Mouse (Mus musculus): Measurements from ENCODE around the gene Mrrf. TPM values are rescaled to one million over a fixed set of nuclear protein-coding genes. Genes with fewer than 3 reads are reported as not detected.

Mrrf gene
- total RNA-seq, 2 experiments from 2014 or later: 15.8 to 16.7 TPM

DNA sequence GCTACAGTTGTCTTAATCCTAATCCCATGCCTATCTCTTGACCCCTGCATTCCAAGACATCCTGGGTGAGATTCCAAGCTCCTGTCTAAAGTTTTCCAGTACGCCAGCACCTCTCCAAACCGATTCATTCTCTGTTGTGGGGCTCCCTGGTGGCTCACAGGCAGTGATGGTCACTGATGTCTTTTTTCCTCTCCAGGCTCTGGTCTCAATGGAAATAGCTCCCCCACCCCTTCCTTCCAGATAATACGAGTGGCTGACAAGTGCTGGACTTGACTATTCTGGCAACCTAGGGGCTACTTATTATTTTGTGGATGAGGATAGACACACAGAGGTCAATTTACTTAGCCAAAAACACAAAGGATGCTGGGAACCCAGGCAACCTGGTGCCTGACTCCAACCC, 60.8 kb downstream of the Mrrf start:
- no peak for DNase-seq
- intact Hi-C loops (cut with DNase I): no loop called here
- Histone ChIP-seq H3K27ac (no peak overlapping the region), H3K4me3 (no peak overlapping the region)
- TF ChIP-seq CTCF (IDR thresholded peaks at IDR 0.05): no peak

DNA sequence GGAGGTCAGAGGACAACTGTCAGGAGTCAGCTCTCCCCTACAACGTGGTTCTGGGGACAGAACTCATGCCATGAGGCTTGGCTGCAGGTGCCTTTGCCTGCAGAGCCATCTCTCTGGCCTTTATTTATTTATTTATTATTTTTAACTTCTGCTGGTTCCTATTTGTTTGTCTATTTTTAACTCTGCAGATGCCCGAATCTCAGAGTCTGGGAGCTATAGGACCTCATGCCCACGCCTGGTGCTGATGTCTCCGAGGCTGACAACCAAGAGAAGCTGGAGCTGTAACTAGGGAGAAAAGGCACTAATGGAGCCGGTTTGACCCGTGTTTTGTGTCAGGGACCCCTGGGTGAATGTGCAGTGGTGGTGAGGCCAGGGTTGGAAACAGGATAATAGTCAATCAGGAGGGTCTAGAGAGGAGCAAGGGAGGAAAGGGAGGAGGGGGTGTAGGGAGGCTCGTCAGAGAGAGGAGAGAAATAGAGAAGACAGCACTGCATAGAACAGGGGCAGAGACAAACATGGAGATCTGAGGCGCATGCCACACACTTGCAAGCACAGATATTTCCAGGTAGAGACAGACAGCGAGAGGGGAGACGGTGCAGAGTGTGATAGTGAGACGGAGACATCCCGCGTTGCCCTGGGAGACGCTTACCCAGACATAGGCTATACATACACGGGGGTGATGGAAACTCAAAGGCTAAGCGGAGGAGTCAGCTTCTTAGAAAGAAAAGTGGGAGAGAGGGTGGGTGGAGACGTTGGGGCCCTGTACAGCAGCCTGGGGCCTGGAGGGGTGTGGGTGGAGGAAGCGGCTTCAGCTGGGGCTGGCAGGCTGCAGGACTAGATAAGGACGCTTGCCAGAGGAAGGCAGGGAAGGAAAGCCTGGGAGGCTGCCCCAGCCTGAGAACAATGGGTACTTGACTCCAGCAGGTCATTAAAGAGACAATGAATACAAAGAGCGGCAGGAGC, 62.0 kb downstream of the Mrrf start:
- Histone ChIP-seq H3K4me3 (no peak overlapping the region), H3K27ac (peak overlapping the region; percentile 16; the same call in 1 of the 2 replicates)
- DNase-seq: no peak
- TF ChIP-seq CTCF (IDR thresholded peaks at IDR 0.05): no peak
- intact Hi-C loops (cut with DNase I): no loop called here

DNA sequence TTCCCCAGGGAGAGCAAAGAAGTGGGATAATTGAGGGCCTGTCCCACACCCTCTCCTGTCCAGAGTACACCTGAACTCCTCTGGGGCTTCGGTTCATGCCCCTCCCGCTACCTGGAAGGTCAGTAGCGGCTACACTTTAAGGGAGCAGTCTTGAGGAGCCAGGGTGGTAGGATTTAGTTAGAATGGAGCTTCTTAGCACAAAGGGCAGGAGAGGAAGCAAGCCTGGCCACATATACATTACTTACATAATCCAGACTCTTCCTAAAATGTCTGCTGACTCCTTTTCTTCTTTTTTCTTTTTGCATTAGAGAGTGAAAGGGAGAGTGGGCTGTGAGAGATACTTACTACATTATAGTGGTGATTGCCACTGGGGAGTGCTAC, 62.7 kb downstream of the Mrrf start:
- DNase-seq: no peak
- H3K4me3 ChIP-seq: no peak overlapping the region
- no peak for TF ChIP-seq CTCF (IDR thresholded peaks at IDR 0.05)
- intact Hi-C loops (cut with DNase I): no loop called here
- no peak overlapping the region for H3K27ac ChIP-seq

DNA sequence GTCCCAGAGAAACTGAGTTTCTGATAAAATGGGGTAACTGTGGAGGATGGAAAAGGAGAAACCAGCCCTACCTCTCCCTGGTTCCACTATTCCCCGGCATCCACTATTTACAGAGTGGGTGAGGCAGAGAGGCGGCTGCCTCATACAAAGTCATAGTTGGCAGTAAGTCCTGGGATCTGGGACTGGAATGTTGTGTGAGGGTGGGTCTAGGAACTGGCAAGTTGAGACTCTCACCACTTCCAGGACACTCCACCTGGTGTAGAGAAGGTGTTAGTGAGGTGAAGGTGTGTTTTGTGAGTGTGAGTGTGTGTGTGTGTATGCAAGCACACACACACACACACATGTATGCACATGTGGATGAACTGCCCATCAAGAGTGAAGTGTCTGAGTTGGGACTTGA, 64.6 kb downstream of the Mrrf start:
- H3K4me3 ChIP-seq: no peak overlapping the region
- no peak overlapping the region for H3K27ac ChIP-seq
- intact Hi-C loops (cut with DNase I): no loop called here
- no peak for DNase-seq
- no peak for TF ChIP-seq CTCF (IDR thresholded peaks at IDR 0.05)

DNA sequence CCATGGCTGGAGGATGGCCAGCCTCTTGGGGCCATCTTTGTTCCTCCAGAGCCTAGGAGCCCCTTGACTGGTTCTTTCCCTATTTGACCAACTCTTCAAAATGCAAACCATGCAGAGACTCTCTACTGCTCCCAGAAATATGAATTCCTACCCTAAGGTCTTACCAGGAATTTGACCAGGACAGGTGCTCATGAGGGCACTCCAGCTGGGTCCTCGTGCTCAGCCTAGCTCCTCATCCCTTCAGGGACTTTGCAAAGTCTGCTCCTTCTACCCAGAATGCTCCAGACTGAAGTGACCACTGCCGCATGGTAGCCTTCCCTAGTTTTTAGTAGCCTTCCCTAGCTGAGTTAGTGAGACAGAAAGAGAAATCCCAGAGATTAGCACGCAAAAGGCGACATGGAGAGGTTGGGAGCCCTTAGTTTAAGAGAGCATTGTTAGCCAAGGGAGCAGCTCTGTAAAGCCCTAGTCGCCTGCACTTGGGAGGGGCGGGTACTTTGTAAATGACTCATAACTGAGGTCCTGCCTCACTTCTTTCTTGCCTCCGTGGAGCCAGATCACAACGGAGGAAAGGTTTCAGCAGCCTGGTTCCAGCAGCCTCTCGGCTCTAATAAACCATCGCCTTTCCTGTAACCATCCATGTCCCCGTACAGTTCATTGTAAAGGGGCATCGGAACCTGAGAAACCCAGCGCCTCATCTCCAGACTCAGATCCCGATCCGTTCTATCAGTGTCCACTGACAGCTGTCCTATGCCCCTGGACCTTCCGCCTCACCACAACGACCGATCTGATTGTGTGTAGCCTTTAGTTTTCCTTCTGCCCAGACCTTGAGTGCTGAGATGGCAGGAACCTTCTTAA, 65.8 kb downstream of the Mrrf start:
- H3K4me3 ChIP-seq: peak overlapping the region; percentile 70
- no peak for DNase-seq
- TF ChIP-seq CTCF (IDR thresholded peaks at IDR 0.05): no peak
- intact Hi-C loops (cut with DNase I): no loop called here
- H3K27ac ChIP-seq: peak overlapping the region; percentile 10; the same call in 1 of the 2 replicates

DNA sequence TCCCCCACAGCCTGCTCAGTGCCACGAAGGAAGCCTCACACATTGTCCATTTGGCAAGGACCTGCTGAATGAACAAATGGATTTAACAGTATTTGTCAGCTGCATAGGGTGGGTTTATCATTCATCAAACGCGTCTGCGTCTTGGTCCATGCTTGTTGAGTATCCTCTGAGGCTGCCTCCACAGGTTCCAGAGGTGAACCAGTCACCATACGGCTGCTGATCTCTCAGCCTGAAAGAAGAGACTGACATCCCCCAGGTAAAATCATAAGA, 66.4 kb downstream of the Mrrf start:
- Histone ChIP-seq H3K4me3 (peak overlapping the region; percentile 70), H3K27ac (peak overlapping the region; percentile 10; the same call in 1 of the 2 replicates)
- TF ChIP-seq CTCF (IDR thresholded peaks at IDR 0.05): no peak
- intact Hi-C loops (cut with DNase I): no loop called here
- no peak for DNase-seq

DNA sequence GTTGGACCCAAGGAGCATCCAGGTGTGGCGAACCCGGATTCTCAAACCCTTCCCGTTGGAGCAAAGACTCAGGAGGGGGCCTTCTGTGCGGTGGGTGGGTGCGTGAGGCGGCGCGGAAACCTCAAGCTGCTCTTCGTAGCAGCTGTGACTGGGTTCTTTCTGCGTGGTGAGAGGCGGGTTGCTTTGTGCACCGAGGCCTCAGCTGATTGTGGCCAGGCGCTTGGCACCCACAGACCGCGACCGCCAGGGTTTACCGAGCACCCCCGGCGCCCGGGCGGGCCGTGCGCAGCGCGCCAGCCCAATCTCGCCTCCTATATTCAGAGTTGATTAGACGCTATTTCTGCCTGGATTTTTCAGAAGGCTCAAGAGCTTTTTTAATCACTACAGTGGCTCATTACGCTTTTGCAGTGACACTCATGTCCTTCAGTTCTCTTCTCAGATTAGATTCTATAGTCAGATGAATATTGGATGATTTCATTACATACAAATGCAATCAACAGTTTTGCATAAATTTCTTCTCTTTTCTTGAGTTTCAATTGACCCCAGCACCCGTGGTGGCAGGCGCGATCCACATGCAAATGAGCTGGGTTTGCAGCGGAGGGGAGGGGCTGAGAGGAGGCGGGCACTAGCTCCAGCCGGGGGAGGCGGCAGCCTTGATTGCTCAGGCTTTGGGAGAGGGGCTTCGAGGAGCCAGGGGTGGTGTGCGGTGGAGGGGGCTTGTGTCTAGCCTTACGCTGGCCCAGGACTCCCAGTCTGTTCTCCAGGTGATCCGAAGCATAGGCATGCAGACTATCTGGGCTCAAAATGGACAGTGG, 67.0 kb downstream of the Mrrf start:
- Histone ChIP-seq H3K4me3 (peak overlapping the region; percentile 70), H3K27ac (peak overlapping the region; percentile 40; the same call in 1 of the 2 replicates)
- 0 out of 2 replicates have a peak, but pooled peaks have one; percentile 1 for TF ChIP-seq CTCF (IDR thresholded peaks at IDR 0.05)
- intact Hi-C loops (cut with DNase I): no loop called here
- peak; percentile 43 for DNase-seq

DNA sequence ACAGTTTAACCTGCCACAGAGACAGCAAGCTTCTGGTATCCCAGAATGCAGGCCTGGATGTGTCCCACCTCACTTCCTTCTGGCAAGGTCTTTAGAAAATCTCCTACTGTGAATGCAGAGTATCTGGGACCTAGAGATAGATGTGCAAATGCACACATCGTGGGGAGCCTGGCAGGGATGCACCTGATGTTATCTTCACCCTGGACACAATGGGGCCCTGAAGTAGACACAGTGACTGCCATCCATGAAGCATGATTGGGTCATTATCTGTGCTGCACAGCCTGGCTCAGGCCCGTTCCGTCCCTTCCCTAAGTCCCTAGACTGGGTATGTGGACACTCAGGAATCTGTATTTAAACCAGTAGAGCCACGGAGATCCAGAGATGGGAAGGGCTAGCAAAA, 68.4 kb downstream of the Mrrf start:
- no peak for TF ChIP-seq CTCF (IDR thresholded peaks at IDR 0.05)
- no peak overlapping the region for H3K27ac ChIP-seq
- no peak for DNase-seq
- no peak overlapping the region for H3K4me3 ChIP-seq
- intact Hi-C loops (cut with DNase I): no loop called here

DNA sequence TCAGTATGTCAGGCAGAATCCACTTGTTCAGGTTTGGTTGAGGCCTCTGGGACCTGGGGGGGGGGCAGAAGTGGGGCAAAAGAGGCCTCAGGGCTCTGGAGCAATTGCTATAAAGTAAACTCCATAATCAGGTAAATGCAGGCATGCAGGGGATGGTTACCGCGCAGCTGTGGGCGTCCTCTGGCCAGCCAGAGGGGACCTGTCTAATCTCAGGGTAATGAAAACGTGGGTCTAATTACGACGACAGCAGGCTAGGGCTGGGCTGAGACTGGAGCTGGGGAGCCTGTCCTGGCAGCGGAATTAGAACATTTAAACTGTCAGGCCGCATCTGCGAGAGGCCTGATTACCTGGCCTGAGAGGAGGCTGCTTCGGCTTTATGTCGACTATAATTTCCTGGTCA, 70.9 kb downstream of the Mrrf start:
- TF ChIP-seq CTCF (IDR thresholded peaks at IDR 0.05): no peak
- no peak overlapping the region for H3K27ac ChIP-seq
- no peak overlapping the region for H3K4me3 ChIP-seq
- intact Hi-C loops (cut with DNase I): no loop called here
- DNase-seq: no peak

DNA sequence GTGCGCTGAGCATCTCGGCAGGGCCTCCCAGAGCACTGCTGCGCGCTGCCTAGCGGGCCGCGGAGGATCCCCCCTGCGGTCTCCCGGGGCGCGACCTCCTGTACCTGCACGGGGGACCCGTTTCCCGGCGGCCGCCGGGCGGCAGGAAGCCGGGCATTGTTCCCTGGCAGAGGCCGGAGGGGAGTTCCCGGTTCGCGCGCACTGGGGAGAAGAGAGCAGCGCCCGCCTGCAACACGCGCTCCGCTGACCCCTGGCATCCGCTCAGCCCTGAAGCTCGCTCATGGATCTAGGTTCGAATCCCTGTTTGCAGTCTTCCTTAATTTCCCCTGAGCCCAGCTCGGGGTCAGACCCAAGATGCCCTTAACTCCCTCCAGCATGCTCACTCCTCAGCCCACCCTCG, 74.6 kb downstream of the Mrrf start:
- intact Hi-C loops (cut with DNase I): loop anchor here (5.0 kb wide), 1 partner anchor 67 kb away; no protein-coding TSS in a partner anchor
- no peak for TF ChIP-seq CTCF (IDR thresholded peaks at IDR 0.05)
- Histone ChIP-seq H3K4me3 (peak overlapping the region; percentile 32; the same call in 1 of the 2 replicates), H3K27ac (no peak overlapping the region)
- peak; percentile 61 for DNase-seq

DNA sequence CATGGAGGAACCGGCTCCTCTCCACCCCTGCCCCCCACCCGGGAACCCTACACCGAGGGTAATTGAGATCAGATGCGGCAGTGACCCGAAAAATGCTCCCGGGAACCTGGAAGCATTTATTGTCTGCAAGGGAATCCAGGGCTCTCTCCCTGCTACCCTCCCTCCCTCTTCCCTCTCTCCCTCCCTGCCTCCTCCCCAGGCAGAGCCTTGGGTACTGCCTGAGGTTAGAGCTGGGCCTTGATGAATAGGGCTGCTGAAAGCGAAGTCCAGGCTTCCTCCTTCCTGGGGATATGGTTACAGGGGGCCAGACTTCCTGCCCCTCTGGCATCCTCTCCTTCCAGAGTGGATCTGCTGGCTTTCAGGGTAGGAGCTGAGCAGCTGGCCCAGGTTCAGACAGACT, 75.6 kb downstream of the Mrrf start:
- intact Hi-C loops (cut with DNase I): loop anchor here (5.0 kb wide), 1 partner anchor 66 kb away; no protein-coding TSS in a partner anchor
- Histone ChIP-seq H3K4me3 (no peak overlapping the region), H3K27ac (no peak overlapping the region)
- TF ChIP-seq CTCF (IDR thresholded peaks at IDR 0.05): no peak
- no peak for DNase-seq

DNA sequence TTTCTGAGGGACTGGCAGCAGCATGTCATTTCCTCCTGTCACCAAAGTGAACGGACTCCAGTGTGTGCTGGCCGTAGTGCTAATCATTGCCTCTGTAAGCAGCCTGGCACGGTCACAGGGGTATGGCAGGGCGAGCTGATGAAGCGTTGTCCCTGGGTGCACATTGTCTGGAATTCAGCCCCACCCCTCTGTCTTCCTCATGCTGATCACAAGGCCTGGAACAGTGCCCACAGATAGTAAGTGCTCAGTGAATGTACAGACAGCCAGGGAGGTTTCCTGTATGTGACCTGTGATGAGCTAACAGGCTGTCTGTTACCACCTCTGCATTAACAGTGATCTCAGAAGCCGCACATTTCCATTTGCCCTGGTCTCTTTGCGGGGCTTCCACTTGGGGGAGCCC, 76.9 kb downstream of the Mrrf start:
- peak; percentile 21 for DNase-seq
- peak overlapping the region; percentile 43 for H3K27ac ChIP-seq
- no peak for TF ChIP-seq CTCF (IDR thresholded peaks at IDR 0.05)
- intact Hi-C loops (cut with DNase I): loop anchor here (1.0 to 5.0 kb wide), 2 partner anchors 64 to 203 kb away; no protein-coding TSS in a partner anchor
- H3K4me3 ChIP-seq: no peak overlapping the region
